Mouse (Mus musculus) heart, embryonic 16.5 days (tissue): ENCODE results near the gene Nckap5. TPM values are rescaled to one million over a fixed set of nuclear protein-coding genes. Genes with fewer than 3 reads are reported as not detected.

ENCODE experiments used
- ATAC-seq: fragments of 200-750 bp; cut with Nextera tagmentation; replicated peaks from 2 replicates; pipeline ENCODE4 v1.8.0; 2017; ENCODE audit warnings: moderate number of reproducible peaks; ENCODE audit not compliant: insufficient read depth, low FRiP score; ENCODE audit errors: extremely low read depth
- H3K27ac ChIP-seq: fragments of 300-500 bp; sonication (generic); 2 replicates; pipeline ENCODE4 v1.5.1; 2014; ENCODE audit warnings: mild to moderate bottlenecking, low read length, control low read depth, moderate library complexity
- H3K27me3 ChIP-seq: fragments of 300-500 bp; sonication (generic); 2 replicates; pipeline ENCODE4 v1.6.1; 2014; ENCODE audit warnings: low read length, mixed read lengths; ENCODE audit not compliant: control insufficient read depth, insufficient read depth
- H3K36me3 ChIP-seq: fragments of 300-500 bp; sonication (generic); 2 replicates; pipeline ENCODE4 v1.6.1; 2014; ENCODE audit not compliant: control insufficient read depth, insufficient read depth
- H3K4me1 ChIP-seq: fragments of 300-500 bp; sonication (generic); 2 replicates; pipeline ENCODE4 v1.6.1; 2014; ENCODE audit warnings: low read length, mixed read lengths; ENCODE audit not compliant: control insufficient read depth, insufficient read depth
- H3K4me2 ChIP-seq: fragments of 300-500 bp; sonication (generic); 2 replicates; pipeline ENCODE4 v1.6.1; 2014; ENCODE audit warnings: low read depth, mild to moderate bottlenecking, control low read depth, low read length
- H3K4me3 ChIP-seq: fragments of 300-500 bp; sonication (generic); 2 replicates; pipeline ENCODE4 v1.5.1; 2014; ENCODE audit warnings: mild to moderate bottlenecking, control low read depth, low read length
- H3K9ac ChIP-seq: fragments of 300-500 bp; sonication (generic); 2 replicates; pipeline ENCODE4 v1.6.1; 2014; ENCODE audit warnings: low read length, control low read depth
- H3K9me3 ChIP-seq: fragments of 300-500 bp; sonication (generic); replicated peaks from 2 replicates; pipeline ENCODE4 v1.6.1; 2016; ENCODE audit warnings: low read length; ENCODE audit not compliant: control insufficient read depth
- WGBS: fragments of 180-500 bp; shearing (Covaris S2); extraction: QIAGEN DNeasy Blood & Tissue Kit; methylation state at CpG from one replicate; pipeline ENCODE4 v1.1.7; 2014; 5-methylcytosine and 5-hydroxymethylcytosine counted together
- polyA plus RNA-seq: library from polyadenylated mRNA; unstranded; fragments of >200 nt; fragmentation: Nextera tagmentation; extraction: Ambion mirVana; gene quantifications from 2 replicates; pipeline ENCODE4 v1.2.1, GENCODE M21; 2015

Nckap5 gene
- 8.0 and 11.6 TPM in 2 replicates for polyA plus RNA-seq

- no peaks in the 10 kb centered on the region for H3K9me3 ChIP-seq
- peaks cover 13% of the 10 kb centered on the region for H3K4me1 ChIP-seq
- peak within 1 kb of the TSS; percentile 68 for H3K9ac ChIP-seq
- H3K4me3 ChIP-seq, result peak within 1 kb of the TSS; percentile 61
- H3K36me3 ChIP-seq, result no peaks in the 10 kb centered on the region
- peak within 1 kb of the TSS; percentile 87 for H3K27ac ChIP-seq
- peak within 1 kb of the TSS; percentile 74 for H3K4me2 ChIP-seq
- 3% methylated on average over 35 of the region's 35 CpGs for WGBS
- peak; percentile 79 for ATAC-seq
- H3K27me3 ChIP-seq, result no peaks in the 10 kb centered on the region
Measured at GRCm38 (mm10) chr1:126830031-126830927, at the start of gene Nckap5. Nckap5 (minus strand) TSS chr1:126830799.

GRCm38 (mm10) chr1:126877495-126877894, 46.9 kb upstream of the Nckap5 start:
- WGBS, result 94% methylated on average over 2 of the region's 2 CpGs
- Histone ChIP-seq H3K27ac (no peak overlapping the region), H3K27me3 (no peaks in the 10 kb centered on the region), H3K4me2 (no peak overlapping the region), H3K36me3 (no peaks in the 10 kb centered on the region), H3K9ac (no peak overlapping the region), H3K9me3 (no peaks in the 10 kb centered on the region), H3K4me1 (no peaks in the 10 kb centered on the region), H3K4me3 (no peak overlapping the region)
- no peak for ATAC-seq

- no peaks in the 10 kb centered on the region for H3K27me3 ChIP-seq
- WGBS, result 79% methylated on average over 9 of the region's 9 CpGs
- no peak overlapping the region for H3K27ac ChIP-seq
- ATAC-seq, result no peak
- H3K36me3 ChIP-seq, result no peaks in the 10 kb centered on the region
- H3K4me3 ChIP-seq, result no peak overlapping the region
- H3K4me2 ChIP-seq, result no peak overlapping the region
- H3K4me1 ChIP-seq, result no peaks in the 10 kb centered on the region
- H3K9ac ChIP-seq, result no peak overlapping the region
- no peaks in the 10 kb centered on the region for H3K9me3 ChIP-seq
Measured at GRCm38 (mm10) chr1:126868372-126868771, 37.8 kb upstream of the Nckap5 start.

GRCm38 (mm10) chr1:126867912-126868311, 37.3 kb upstream of the Nckap5 start:
- Histone ChIP-seq H3K36me3 (no peaks in the 10 kb centered on the region), H3K9ac (no peak overlapping the region), H3K27ac (no peak overlapping the region), H3K27me3 (no peaks in the 10 kb centered on the region), H3K4me1 (no peaks in the 10 kb centered on the region), H3K9me3 (no peaks in the 10 kb centered on the region), H3K4me3 (no peak overlapping the region), H3K4me2 (no peak overlapping the region)
- WGBS, result 85% methylated on average over 5 of the region's 5 CpGs
- ATAC-seq, result no peak

GRCm38 (mm10) chr1:126865591-126866086, 35.0 kb upstream of the Nckap5 start:
- ATAC-seq, result no peak
- WGBS, result 72% methylated on average over 7 of the region's 7 CpGs

GRCm38 (mm10) chr1:126861816-126862215, 31.2 kb upstream of the Nckap5 start:
- 0 out of 2 replicates have a peak, but pooled peaks cover 3% of the 10 kb centered on the region for H3K4me1 ChIP-seq
- H3K27me3 ChIP-seq, result no peaks in the 10 kb centered on the region
- no peak overlapping the region for H3K27ac ChIP-seq
- no peak overlapping the region for H3K4me3 ChIP-seq
- H3K36me3 ChIP-seq, result no peaks in the 10 kb centered on the region
- H3K4me2 ChIP-seq, result no peak overlapping the region
- H3K9me3 ChIP-seq, result no peaks in the 10 kb centered on the region
- 74% methylated on average over 3 of the region's 3 CpGs for WGBS
- no peak overlapping the region for H3K9ac ChIP-seq
- no peak for ATAC-seq

More at GRCm38 (mm10) chr1:126865591-126866086, 35.0 kb upstream of the Nckap5 start:
- Histone ChIP-seq H3K9me3 (no peaks in the 10 kb centered on the region), H3K27ac (no peak overlapping the region), H3K4me1 (no peaks in the 10 kb centered on the region), H3K4me3 (no peak overlapping the region), H3K9ac (no peak overlapping the region), H3K27me3 (no peaks in the 10 kb centered on the region), H3K36me3 (no peaks in the 10 kb centered on the region), H3K4me2 (no peak overlapping the region)

- no peak overlapping the region for H3K4me3 ChIP-seq
- H3K9ac ChIP-seq, result no peak overlapping the region
- 79% methylated on average over 4 of the region's 4 CpGs for WGBS
- 0 out of 2 replicates have a peak, but pooled peaks cover 3% of the 10 kb centered on the region for H3K4me1 ChIP-seq
- no peak overlapping the region for H3K4me2 ChIP-seq
- H3K36me3 ChIP-seq, result no peaks in the 10 kb centered on the region
- no peak overlapping the region for H3K27ac ChIP-seq
- no peak for ATAC-seq
- H3K27me3 ChIP-seq, result no peaks in the 10 kb centered on the region
- H3K9me3 ChIP-seq, result no peaks in the 10 kb centered on the region
Measured at GRCm38 (mm10) chr1:126860537-126860936, 29.9 kb upstream of the Nckap5 start.

GRCm38 (mm10) chr1:126849481-126849880, 18.9 kb upstream of the Nckap5 start:
- 51% methylated on average over 6 of the region's 6 CpGs for WGBS
- Histone ChIP-seq H3K9me3 (no peaks in the 10 kb centered on the region), H3K27me3 (no peaks in the 10 kb centered on the region), H3K4me1 (no peaks in the 10 kb centered on the region), H3K36me3 (no peaks in the 10 kb centered on the region), H3K27ac (no peak overlapping the region), H3K4me2 (no peak overlapping the region), H3K4me3 (no peak overlapping the region), H3K9ac (no peak overlapping the region)
- ATAC-seq, result no peak

- Histone ChIP-seq H3K4me3 (no peak overlapping the region), H3K4me2 (no peak overlapping the region), H3K36me3 (no peaks in the 10 kb centered on the region), H3K27me3 (no peaks in the 10 kb centered on the region), H3K4me1 (no peaks in the 10 kb centered on the region), H3K9me3 (no peaks in the 10 kb centered on the region), H3K27ac (no peak overlapping the region), H3K9ac (no peak overlapping the region)
- no peak for ATAC-seq
- WGBS, result 68% methylated on average over 4 of the region's 4 CpGs
Measured at GRCm38 (mm10) chr1:126846317-126846716, 15.7 kb upstream of the Nckap5 start.
